Mouse (Mus musculus) heart, adult 9 months (tissue): ENCODE results near the gene Hoxa7.

Experiments
- DNase-seq, 2 experiments: peaks; one replicate each; pipeline ENCODE4 v3.0.0; 2022; ENCODE audit warnings: low spot score in 2 of 2

Hoxa7 gene

DNA sequence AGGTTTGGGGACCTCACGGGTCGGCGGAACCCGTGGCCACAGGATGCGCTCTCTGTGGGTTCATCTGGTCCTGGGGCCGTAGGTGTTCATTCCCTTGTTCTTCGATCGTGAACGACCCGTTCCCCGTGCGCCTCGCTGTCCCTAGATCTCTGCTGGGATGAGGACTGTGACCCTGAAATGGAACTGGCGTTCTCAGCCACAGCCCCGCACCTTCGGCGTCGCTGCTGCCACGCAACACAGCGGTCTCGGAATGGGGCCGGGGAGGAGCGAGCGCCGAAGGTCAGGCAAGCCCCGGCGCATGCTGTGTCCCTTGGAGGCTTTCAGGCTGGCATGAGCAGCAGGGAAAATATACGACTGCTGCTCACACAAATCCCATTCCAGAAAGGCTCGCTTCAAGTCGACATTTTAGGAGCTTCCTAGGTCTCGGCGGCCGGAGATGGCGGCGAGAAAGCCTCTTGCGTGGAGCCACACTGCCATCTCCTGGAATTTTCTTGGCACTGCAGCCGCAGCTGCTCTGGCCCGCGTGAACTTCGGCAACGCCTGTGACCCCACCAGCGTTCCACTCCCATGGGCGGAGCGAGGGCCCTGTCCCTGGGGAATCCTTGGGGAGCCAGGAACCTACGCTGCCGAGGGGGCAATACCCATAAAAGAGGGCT, at the start of gene Hoxa7:
Gene Hoxa7, minus strand, starts transcription at position 518 of the 656 bp plus-strand sequence.
- peak; percentile 69 to 82 for DNase-seq

DNA sequence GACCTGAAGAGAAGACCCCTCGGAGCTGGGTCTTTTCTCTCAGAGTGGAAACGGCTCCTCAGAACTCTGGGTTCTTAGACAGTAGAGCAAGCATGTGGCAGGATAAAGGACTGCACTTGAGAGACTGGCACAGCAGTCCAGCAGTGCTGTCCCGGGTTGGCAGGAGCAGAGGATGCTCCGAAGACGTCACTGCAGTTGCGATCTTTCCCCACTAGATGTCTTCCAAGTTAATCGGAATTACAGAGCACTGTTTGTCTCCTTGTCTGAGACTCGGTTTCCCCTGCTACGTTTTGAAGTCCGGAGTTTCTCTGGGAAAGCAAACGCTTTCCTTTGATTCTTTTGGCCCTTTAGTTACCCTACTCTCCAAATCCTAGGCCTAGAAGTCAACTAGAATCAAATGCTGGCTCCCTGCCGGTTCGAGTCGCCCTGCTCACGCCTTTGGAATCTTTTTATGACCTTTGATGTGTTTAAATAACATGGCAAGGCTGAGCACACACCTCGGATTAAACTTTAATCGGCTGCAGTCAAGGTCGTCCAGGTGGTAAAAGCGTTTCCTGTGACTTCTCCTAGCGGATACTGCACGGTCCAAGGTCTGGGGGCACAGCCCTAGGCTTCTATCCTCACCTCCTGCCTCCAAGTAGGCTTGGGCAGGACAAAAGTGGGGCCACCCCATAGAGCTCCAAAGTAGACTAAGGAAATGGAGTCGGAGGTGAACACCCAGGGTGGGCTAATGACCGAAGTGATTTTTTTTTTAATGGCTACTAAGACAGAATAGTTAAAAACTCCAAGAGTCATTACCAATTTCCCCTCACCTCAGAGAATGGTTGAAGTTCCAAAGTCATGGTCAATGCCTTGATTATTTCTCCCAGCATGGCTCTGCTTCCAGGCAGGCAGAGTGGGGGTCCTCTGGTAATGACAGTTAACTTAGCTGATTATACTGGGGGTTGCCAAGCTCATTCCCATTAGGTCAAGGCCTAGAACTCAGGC, 49.1 kb upstream of the Hoxa7 start:
- DNase-seq = peak in 1 of 2 experiments; percentile 31

DNA sequence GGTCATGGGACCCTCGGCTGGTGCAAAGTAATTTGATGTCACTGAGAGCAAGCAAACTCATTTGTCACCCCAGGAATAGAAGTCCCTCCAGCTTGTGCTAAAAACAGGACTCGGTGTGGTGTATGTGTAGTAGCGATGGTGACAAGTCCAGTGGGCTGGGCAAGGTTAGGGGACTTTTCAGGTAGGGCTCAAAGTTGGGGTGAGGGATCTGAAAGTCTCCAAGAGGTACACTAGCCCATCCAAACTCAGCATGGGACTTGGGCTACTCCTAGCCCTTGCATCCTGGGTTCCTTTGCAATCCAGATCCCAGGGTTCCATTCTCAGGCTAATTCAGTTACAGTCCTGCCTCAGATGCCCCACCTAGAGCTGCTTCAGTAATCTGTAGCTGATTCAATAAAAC, 47.1 kb upstream of the Hoxa7 start:
- no peak for DNase-seq

DNA sequence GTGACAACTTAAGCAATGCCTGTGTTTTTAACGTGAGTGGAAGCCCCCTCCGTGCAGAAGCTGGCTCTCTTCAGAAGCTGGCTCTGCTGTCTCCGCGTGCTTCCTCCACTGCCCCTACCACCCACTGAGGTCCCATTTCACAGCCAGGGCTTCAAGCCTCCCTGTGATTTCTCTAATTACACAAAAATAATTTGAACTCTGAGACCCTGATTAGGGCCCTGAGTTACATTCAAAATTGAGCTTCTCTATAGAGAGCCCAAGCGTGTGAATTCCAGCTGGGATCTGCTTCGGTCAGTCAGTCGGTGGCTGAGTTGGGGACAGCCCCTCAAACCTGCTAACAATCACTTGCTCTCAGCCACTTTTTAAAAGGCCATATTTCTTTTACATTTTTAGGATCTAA, 46.7 kb upstream of the Hoxa7 start:
- no peak for DNase-seq

DNA sequence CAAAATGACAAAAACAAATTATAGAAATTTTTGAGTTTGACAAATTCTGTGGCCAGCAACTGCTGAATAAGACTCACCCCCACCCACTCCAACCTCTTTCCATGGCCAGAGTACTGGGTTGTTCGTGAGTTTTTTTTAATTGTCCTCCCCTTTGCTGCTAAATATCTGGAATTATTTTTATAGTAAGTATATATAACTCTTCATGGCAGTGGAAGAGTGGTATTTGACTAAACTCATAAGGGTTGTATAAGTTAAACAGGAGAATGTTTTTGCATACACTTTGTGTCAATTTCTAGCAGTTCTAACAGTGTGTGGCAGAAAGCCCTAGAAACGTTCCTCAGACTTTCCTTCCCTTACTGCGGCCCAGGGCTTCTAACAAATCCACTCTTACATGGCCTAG, 46.0 kb upstream of the Hoxa7 start:
- DNase-seq = no peak

DNA sequence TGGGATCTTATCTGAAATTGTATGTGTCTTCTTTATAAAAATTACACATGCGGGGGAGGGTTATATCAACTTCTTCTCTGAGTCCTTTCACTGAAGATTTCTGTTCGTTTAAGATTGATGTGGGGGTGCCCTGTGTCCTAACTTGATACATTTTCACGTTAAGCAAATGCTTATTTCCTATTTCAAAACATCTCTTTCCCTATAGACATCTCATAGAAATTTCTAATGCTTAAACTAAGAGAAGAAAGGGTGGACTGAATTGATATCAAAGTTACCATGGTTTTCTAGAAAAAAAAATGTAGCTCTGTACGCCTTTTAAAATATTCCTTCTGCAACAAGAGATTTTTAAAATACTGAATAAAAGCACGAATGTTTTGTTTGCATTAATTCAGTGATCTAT, 45.6 kb upstream of the Hoxa7 start:
- no peak for DNase-seq

DNA sequence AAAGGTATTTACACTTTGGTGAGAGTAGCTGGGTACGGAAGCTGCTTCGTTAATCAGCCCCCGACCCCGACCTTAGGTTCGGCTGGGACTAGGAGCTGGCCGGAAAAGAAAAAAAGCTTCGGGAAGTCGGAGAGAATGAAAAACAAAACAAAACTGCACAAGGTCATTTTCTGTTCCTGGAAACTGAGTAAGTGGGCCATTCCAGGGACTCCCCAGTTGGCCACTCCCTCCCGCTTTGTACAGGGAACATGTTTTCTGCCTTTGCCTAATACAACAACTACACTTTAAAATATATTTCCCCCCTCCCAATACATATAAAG, 45.0 kb upstream of the Hoxa7 start:
- DNase-seq = no peak

DNA sequence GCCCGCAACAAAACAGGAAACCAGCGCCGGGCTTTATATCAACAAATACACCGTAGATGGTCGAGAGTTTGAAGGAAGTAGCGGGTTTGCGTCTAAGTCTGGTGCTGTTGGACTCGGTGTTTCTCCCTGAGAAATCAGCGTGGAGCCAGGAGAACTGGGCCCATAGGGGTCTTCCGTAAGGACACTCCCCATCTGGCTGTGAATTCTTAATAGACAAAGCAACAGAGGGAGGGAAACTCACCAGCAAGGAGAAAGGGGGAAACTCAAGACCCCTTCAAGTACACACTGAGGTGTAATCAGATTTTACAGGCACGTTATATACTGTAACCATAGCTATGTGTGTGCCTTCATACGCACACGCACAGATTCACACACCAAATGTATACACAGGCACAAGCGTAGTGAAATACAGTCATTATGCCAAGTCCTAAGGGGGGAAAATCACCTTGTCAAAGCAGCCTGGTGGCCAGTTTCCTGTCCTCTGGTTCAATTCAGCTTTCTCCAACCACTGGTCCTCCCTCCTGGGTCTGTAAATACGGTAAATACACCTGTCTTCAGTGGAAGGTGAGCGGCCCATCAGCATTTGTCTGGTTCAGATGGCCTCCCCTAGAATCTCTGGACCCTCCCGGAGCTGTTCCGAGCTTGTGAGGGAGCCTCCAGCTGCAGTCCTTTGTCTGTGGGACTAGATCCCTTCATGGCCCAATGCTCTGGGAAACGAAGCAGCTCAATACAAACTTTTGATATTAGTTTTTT, 44.4 kb upstream of the Hoxa7 start:
- no peak for DNase-seq

DNA sequence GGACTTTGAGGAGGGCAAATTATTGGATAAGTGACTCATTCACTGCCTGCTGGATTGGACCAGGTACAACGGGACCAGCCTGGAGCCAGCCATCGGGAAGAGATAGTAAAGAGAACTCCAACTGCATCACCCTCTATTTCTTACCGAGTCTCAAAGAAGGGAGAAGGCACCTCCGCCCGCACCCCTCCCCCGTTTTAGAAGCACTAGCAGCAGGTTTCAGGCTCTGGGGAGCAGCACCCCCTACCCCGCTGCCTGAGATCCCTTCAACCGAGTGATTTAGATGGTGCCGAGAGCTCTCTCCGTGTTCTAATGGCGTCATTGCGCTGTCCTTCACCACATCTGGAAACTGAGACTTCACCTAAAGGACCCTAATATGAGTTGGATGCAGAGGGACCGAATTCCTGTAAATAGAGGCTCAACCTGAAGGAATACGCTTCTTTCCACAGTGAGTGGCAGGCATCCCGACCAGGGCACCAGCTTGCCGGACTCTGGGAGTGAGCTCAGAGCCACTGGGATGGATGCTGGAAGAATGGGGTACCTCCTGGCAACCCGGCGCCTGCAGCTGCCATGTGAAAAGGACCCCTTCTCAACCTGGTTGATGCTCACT, 43.8 kb upstream of the Hoxa7 start:
- no peak for DNase-seq

DNA sequence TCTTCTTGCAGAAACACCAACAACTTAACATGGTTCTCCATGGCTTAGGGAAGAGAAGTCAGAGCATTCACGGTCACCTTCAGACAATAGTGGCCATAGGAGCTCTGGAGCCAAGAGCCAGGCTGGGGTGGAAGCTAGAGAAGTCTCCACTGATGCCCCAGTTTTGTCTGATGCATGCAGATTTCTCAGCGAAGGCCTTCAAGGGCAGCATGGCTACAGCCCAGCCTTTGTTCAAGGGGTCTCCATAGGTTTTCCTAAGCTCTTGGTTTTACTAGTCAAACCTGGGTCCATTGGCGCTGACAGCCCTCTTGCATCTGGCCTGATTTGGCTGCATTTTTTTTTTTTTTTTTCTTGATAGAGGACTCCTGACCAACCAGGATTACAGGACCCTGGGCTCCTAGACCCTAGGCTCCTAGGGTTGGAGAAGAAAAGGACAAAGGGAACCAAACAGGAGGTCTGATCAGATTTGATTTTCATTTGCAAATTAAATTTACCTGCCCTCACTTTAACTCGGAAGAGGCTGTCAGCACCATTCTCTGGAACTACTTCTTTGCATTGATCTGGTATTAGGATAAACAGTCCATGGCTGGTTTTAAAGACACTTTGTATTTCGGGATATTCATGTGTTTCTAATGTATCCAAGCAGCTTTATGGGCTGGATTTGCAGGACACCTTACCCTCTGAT, 42.6 kb upstream of the Hoxa7 start:
- no peak for DNase-seq

DNA sequence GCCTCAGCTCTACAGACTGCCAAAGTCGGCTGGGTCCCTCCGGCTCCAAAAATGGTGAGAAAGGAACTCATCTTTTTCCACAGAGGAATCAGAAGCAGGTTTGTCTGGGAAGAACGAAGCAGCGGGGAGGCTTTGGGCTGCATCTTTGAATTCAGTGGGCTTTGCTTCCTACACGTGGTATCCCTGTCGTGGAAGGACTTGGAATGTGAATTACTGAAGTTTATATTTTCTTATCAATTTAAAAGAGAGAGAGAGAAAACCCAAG, 41.6 kb upstream of the Hoxa7 start:
- DNase-seq = no peak

DNA sequence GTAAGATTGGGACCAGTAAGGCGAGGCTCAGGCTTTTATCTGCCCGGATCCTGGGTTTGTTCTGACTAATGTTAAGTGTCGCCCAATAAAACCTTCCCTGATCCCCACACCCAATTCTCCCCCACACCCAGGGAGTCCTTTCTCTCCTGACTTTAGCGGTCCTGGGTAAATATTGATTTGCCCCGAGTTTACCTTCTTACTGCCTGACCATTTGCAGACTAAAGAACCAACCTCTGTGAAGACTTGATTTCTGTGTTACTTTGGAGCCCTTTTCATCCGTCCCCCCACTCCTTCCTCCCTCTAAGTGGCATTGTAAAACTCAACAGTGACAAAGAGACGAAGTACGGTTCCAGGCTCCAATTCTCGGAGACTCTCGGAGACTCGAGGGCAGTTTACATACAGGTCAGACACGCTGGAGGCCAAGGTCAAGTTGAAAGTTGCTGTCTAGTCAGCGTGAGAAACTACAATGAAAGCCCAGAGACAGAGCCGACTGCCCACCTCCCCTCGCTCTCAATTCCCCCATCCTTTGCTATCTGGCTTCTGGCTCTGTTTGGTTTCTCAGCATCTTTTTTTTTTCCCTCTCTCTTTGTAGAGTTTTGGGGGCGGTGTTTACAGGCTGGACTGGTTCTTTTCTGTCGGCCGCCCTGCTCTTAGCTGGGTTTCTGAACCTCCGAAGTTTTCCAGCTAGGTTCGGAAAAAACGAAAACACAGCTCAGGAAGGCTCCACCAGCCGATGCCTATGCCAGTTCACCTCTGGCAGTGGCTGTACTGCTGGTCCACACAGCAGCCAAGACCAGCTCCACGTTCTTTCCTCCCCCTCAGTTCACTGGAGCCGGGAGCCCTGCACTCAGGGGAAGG, 41.0 kb upstream of the Hoxa7 start:
- DNase-seq = no peak

DNA sequence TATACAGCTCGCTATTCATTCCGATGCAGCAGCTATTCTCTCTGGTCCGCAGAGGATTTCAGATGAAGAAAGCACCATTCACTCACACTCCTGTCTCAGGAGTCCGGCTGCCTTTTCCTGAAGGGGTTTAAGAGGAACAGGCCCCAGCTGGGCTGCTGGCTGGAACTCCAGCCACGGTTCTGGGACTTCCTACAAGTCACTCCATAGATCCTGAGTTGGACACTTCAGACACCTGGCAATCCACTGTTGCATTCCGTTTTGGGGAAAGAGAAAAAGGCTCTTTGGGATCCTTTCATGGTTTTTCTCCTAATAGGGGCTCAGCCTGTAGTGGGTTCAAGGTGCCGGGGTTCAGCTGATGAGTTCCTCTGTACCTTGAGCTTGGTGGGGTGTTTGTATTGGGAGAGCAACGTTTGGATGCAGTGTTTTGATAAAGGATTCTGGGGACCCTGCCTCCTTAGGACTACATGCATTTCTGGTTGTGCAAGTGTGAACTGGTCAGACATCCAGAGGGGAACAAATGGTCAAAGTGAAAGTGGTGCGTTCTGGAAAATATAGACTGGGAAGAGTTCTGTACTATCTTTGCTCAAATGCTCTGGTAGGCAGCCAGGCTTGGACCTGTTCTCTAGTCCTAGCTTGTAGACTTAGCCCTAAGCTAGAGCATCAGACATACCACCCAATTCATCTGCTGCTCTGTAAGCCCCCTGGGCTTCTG, 40.3 kb upstream of the Hoxa7 start:
- DNase-seq = no peak

DNA sequence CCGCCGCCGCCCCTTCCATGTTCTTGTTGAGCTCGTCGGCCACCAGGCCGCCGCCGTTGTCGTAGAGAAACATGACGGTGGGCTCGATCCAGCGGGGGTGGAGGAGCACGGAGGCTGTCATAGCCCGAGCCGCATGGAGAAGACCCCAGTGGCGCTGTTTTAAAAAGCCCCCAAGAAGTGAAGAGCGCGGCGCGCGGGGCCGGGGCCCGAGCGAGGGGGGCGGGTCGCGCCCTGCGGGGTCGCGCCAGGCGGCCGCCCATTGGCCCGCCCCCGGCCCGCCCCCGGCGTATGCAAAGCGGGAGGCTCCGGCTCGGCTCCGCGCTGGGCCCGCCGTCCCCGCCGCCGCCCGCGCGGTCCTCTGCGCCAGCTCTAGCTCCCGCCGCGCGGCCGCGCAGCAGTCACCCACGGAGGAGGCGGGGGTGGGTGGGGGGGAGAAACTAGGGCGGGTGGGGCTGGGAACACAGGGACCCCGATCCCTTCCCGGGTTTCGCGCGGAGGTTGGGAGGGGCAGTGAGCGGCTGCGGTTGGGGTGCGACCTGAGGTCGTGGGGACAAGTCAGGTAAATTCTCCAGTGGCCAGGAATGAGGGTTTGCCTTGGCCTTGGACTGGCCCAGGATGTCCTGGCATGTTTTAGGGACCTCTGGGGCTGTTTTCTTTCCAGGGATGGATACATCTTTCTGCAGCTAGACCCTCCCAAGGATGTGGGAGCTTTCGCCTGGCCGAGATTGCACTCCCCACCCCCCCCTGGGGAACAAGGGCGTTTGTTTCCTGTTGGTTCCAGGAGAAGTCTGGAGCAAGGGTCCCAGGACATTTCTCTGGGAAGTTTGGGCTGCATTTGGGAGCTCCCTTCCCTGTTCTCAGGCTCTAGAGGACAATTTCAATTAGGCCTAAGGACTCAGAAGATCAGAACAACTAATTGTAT, 39.3 kb upstream of the Hoxa7 start, which contains the start of gene Hoxa13:
Gene Hoxa13, minus strand, starts transcription at position 227 of the 922 bp plus-strand sequence.
- no peak for DNase-seq

DNA sequence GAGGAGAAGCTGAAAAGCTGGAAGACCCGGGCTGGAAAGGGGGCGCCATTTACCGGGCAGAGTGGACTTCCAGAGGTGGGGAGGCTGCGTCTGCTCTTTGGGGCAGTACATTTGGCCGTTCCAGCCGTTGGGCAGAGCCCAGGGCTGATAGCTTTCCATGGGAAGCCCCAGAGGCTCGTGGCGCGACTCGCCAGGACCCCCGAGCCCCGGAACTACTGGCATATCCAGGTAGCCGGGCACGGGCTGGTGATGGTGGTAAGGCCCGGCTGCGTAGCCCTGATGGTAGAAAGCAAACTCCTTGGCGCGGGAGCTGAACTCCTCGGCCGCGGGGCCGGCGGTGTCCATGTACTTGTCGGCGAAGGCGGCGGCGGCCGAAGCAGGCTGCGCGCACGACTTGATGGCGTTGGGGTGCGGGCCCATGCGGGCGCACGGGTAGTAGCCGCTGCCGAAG, 38.2 kb upstream of the Hoxa7 start:
- no peak for DNase-seq

DNA sequence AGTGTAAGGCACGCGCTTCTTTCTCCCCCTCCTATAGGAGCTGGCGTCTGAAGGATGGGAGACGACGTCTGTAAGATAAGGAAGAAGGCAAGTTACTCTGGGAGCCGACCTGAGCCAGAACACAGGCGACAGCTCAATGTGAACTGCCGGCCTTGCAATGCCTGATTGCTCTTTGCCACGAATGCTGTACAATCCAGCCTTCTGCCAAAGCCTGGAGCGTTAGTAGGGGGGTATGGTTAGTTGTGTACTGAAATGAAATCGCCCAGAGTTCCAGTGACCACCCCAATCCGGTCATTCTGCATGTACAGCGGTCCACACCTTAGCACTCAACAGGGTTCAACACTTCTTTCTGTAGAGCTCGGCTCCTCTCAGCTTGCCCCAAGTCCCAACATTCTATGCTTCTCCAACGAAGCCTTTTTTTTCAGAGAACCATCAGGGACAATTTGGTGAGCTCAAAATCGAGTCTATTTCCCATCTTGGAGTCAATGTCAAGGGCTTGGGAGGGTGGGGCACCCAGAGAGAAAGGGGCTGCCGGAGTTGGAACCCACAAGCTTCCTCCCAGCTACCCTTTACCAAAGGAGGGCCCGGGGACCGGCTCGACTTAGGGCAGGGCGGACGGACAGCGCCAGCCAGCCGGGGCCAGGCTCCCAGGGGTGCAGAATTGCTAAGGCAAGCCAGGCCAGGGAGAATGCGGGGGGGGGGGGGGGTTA, 37.6 kb upstream of the Hoxa7 start:
- no peak for DNase-seq

DNA sequence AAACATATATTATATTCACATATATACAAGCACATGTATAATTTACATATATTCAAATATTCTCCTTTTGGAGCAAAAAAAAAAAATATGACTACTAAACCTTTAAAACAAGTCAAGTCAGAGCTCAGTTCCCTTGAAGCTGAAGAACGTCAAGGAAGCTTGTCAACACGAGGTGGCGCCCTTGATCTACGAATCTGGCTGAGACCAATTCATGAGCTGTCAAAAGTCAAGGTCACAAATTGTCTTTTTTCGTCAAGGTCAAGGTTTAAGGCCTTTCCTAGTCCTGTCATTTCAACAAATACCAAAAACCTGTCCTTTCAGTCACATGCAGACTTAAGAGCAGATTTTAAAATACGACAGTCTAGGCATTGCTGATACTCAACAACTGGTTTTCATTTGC, 35.3 kb upstream of the Hoxa7 start:
- peak; percentile 24 to 78 for DNase-seq
